In genomic region chr5:73548237-73548636, GRCm38 (mm10) we compare ENCODE assay signal across 18 mouse cellular contexts.
A peak's percentile ranks its signal among the peaks of the same experiment; 100 is the strongest.
DNase-seq lines count a peak whose midpoint lies in the region; ATAC-seq and TF ChIP-seq lines count a peak whose summit lies in the region.
"Had no signal": no experiment of that assay in that cellular context is flagged by ENCODE, and none has a peak within 500 bp of the region (broad histone marks: within the 10 kb centered on the region; RNA-seq: fewer than 3 reads in every experiment).

No protein-coding gene starts in this region.

- H3K4me2 ChIP-seq in kidney, embryonic 15.5 days = no peak overlapping the region
- no peak overlapping the region for H3K4me2 ChIP-seq in midbrain, embryonic 11.5 days
- no peak overlapping the region for H3K4me2 ChIP-seq in heart, embryonic 16.5 days (ENCODE audit: low read depth, low read length)
- H3K4me2 ChIP-seq: hindbrain, embryonic 13.5 days had no signal

- WGBS in kidney, adult 2 months = 71% methylated on average over 7 of the region's 7 CpGs
- 89% methylated on average over 7 of the region's 7 CpGs for WGBS in kidney, embryonic 15.5 days
- WGBS in midbrain, embryonic 11.5 days = 90% methylated on average over 7 of the region's 7 CpGs
- 93% methylated on average over 7 of the region's 7 CpGs for WGBS in midbrain, embryonic 10.5 days
- 43% methylated on average over 7 of the region's 7 CpGs for WGBS in heart, embryonic 16.5 days

- no peak overlapping the region for H3K9ac ChIP-seq in kidney, embryonic 15.5 days
- H3K9ac ChIP-seq in midbrain, embryonic 11.5 days (ENCODE audit: low read length) = no peak overlapping the region
- H3K9ac ChIP-seq in heart, embryonic 16.5 days (ENCODE audit: low read length) = no peak overlapping the region
- H3K9ac ChIP-seq: forebrain, postnatal 0 days; hindbrain, embryonic 13.5 days had no signal

- H3K4me3 ChIP-seq in kidney, adult 2 months (ENCODE audit: insufficient read depth, low read depth, low read length) = no peak overlapping the region
- no peak overlapping the region for H3K4me3 ChIP-seq in kidney, embryonic 15.5 days (replicated peaks)
- no peak overlapping the region for H3K4me3 ChIP-seq in midbrain, embryonic 11.5 days (ENCODE audit: low read depth, low read length)
- H3K4me3 ChIP-seq in midbrain, embryonic 10.5 days = no peak overlapping the region
- no peak overlapping the region for H3K4me3 ChIP-seq in heart, embryonic 16.5 days (ENCODE audit: low read length)
- H3K4me3 ChIP-seq: forebrain, embryonic 10.5 days; hindbrain, embryonic 13.5 days; myocyte had no signal

- no peak for TF ChIP-seq CTCF in kidney, adult 2 months (conservative IDR thresholded peaks at IDR 0.05; ENCODE audit: insufficient read depth, insufficient read length, low read depth, low read length)

- no peak for ATAC-seq in kidney, embryonic 15.5 days (replicated peaks; ENCODE audit: low FRiP score)
- ATAC-seq in midbrain, embryonic 11.5 days (ENCODE audit: low FRiP score) = no peak
- no peak for ATAC-seq in heart, embryonic 16.5 days (replicated peaks; ENCODE audit: extremely low read depth, insufficient read depth, low FRiP score)
- ATAC-seq: forebrain, postnatal 0 days had no signal

- H3K27ac ChIP-seq in kidney, adult 2 months (ENCODE audit: insufficient read depth, low read depth, low read length) = peak overlapping the region; percentile 74
- H3K27ac ChIP-seq in kidney, embryonic 15.5 days = no peak overlapping the region
- no peak overlapping the region for H3K27ac ChIP-seq in midbrain, embryonic 11.5 days (ENCODE audit: low read depth, low read length)
- no peak overlapping the region for H3K27ac ChIP-seq in midbrain, embryonic 10.5 days (replicated peaks)
- H3K27ac ChIP-seq in heart, embryonic 16.5 days (ENCODE audit: low read length) = peak overlapping the region; percentile 14; the same call in 1 of the 2 replicates
- H3K27ac ChIP-seq: forebrain, embryonic 10.5 days; hindbrain, embryonic 13.5 days; macrophage had no signal

- DNase-seq in kidney, adult 2 months = peak; percentile 57
- DNase-seq in midbrain, embryonic 11.5 days (ENCODE audit: low spot score, missing footprints) = peak; percentile 77
- no peak for DNase-seq in midbrain, embryonic 10.5 days (ENCODE audit: low spot score)
- no peak for DNase-seq in frontal cortex, adult 2 months (ENCODE audit: extremely low spot score in 1 of 2, low spot score in 1 of 2)
- no peak for DNase-seq in cerebellum, postnatal 10 days
- DNase-seq: adrenal gland, adult 2 months; cerebellum, adult 18-20 months; cerebellum, postnatal 36 days; forebrain, postnatal 0 days; layer of hippocampus, postnatal 36 days; midbrain, embryonic 14.5 days; thymus, postnatal 14 days had no signal

- no peaks in the 10 kb centered on the region for H3K36me3 ChIP-seq in kidney, adult 2 months (ENCODE audit: control insufficient read depth, insufficient read depth, low read length)
- H3K36me3 ChIP-seq in kidney, embryonic 15.5 days = peaks cover 10% of the 10 kb centered on the region; the same call in 1 of the 2 replicates
- no peaks in the 10 kb centered on the region; the same call in 1 of the 2 replicates for H3K36me3 ChIP-seq in midbrain, embryonic 11.5 days (ENCODE audit: control insufficient read depth, insufficient read depth, low read length)
- peaks cover 78% of the 10 kb centered on the region for H3K36me3 ChIP-seq in midbrain, embryonic 10.5 days
- H3K36me3 ChIP-seq in heart, embryonic 16.5 days (ENCODE audit: control insufficient read depth, insufficient read depth) = 0 out of 2 replicates have a peak, but pooled peaks cover 2% of the 10 kb centered on the region

- no peaks in the 10 kb centered on the region for H3K9me3 ChIP-seq in kidney, embryonic 15.5 days (replicated peaks)
- no peaks in the 10 kb centered on the region for H3K9me3 ChIP-seq in midbrain, embryonic 11.5 days (ENCODE audit: control insufficient read depth, low read length)
- H3K9me3 ChIP-seq in midbrain, embryonic 10.5 days (replicated peaks) = no peaks in the 10 kb centered on the region
- H3K9me3 ChIP-seq in heart, embryonic 16.5 days (replicated peaks; ENCODE audit: control insufficient read depth, low read length) = no peaks in the 10 kb centered on the region
- H3K9me3 ChIP-seq: forebrain, embryonic 10.5 days; hindbrain, embryonic 13.5 days had no signal

- no peak for TF ChIP-seq POLR2A in kidney, adult 2 months (IDR thresholded peaks at IDR 0.05; ENCODE audit: low read depth, low read length)

- no peaks in the 10 kb centered on the region for H3K27me3 ChIP-seq in kidney, adult 2 months (replicated peaks; ENCODE audit: control insufficient read depth, insufficient read depth, low read length)
- H3K27me3 ChIP-seq in kidney, embryonic 15.5 days = no peaks in the 10 kb centered on the region
- no peaks in the 10 kb centered on the region for H3K27me3 ChIP-seq in midbrain, embryonic 11.5 days (ENCODE audit: control insufficient read depth, insufficient read depth, low read length)
- no peaks in the 10 kb centered on the region for H3K27me3 ChIP-seq in midbrain, embryonic 10.5 days (ENCODE audit: low read depth, poor library complexity, severe bottlenecking)
- H3K27me3 ChIP-seq in heart, embryonic 16.5 days (ENCODE audit: control insufficient read depth, insufficient read depth, low read length) = no peaks in the 10 kb centered on the region
- H3K27me3 ChIP-seq: hindbrain, embryonic 13.5 days had no signal

- peaks cover 7% of the 10 kb centered on the region; the same call in 1 of the 2 replicates for H3K4me1 ChIP-seq in kidney, adult 2 months (ENCODE audit: control insufficient read depth, insufficient read depth, low read length)
- H3K4me1 ChIP-seq in kidney, embryonic 15.5 days = peaks cover 29% of the 10 kb centered on the region
- no peaks in the 10 kb centered on the region for H3K4me1 ChIP-seq in midbrain, embryonic 11.5 days (ENCODE audit: control insufficient read depth, insufficient read depth, low read length)
- peaks cover 4% of the 10 kb centered on the region; the same call in 1 of the 2 replicates for H3K4me1 ChIP-seq in midbrain, embryonic 10.5 days
- H3K4me1 ChIP-seq in heart, embryonic 16.5 days (ENCODE audit: control insufficient read depth, insufficient read depth, low read length) = peaks cover 3% of the 10 kb centered on the region; the same call in 1 of the 2 replicates
- H3K4me1 ChIP-seq: forebrain, embryonic 10.5 days; hindbrain, embryonic 13.5 days had no signal

Comparison
In these comparisons a context has a peak if more than half of its experiments do, and no peak if none do; other contexts are left out.
1. DNase-seq: peak in kidney, adult 2 months (single experiment) and midbrain, embryonic 11.5 days (single experiment); none in midbrain, embryonic 10.5 days (single experiment), frontal cortex, adult 2 months (0 of 2) and cerebellum, postnatal 10 days (0 of 2).
2. H3K27ac ChIP-seq: peak in kidney, adult 2 months (single experiment) and heart, embryonic 16.5 days (single experiment); none in kidney, embryonic 15.5 days (single experiment), midbrain, embryonic 11.5 days (single experiment) and midbrain, embryonic 10.5 days (single experiment).